Mouse (Mus musculus): ENCODE results near the gene Siah1a. TPM values are rescaled to one million over a fixed set of nuclear protein-coding genes. Genes with fewer than 3 reads are reported as not detected.
A peak's percentile ranks its signal among the peaks of the same experiment; 100 is the strongest.

The Siah1a gene
- polyA plus RNA-seq, 1 experiment from 2014 or later, result 38.3 TPM

DNA sequence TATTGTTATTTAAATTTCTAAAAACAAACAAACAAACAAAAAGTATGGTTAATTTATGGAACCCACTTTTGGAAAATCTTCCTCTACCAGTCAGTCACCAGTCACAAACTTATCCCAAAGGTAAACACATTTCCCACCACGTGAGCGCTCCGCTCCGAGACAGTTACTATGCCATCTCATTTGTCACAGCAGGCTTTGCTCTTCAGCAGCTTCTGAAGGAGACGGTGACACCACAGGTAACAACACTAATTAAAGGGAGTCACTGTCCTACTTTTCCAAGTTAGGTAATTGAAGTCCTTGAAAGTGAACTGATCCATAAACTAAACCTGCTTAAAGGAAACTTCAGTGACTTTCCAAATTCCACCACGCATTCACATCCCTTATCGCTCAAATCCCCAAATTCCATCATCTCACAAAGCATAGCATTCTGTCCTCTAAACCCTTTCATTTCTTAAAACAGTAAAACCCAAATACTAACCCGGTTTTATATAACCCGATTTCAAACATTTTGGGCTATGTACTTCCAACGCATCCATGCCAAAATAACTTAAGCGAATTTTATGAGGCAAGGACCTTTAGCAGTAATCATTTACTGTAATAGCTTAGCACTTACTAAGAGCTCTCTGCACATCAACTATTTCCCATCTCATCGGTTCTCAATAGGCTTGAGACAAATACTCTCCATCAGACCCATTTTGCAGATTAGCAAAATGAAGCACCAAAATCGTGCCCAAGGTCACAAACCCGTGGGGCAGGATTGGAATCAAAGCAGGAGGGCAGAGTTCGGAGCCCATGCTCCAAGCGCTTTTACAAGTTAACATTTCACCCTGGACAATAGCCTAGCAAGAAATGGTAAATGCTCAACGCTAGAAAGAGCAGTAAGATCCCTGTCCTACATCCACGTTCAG is 1.2 kb downstream of the Siah1a start:
- Histone ChIP-seq H3K4me2 (peak overlapping the region; percentile 81), H3K9me3 (replicated peaks) (no peaks in the 10 kb centered on the region), H3K4me1 (replicated peaks) (peaks cover 24% of the 10 kb centered on the region), H3K27ac (ENCODE audit: poor library complexity, severe bottlenecking) (peak overlapping the region; percentile 98), H3K9ac (peak overlapping the region; percentile 96), H3K4me3 (peak overlapping the region; percentile 91), H3K36me3 (no peaks in the 10 kb centered on the region), H3K27me3 (replicated peaks) (no peaks in the 10 kb centered on the region)
- ATAC-seq (ENCODE audit: insufficient number of reproducible peaks, low FRiP score), result no peak
- WGBS, result 5% methylated on average over 18 of the region's 18 CpGs

- H3K4me1 ChIP-seq (replicated peaks), result peaks cover 35% of the 10 kb centered on the region
- no peaks in the 10 kb centered on the region for H3K27me3 ChIP-seq (replicated peaks)
- no peaks in the 10 kb centered on the region for H3K9me3 ChIP-seq (replicated peaks)
- H3K4me3 ChIP-seq, result no peak overlapping the region
- no peak for ATAC-seq (ENCODE audit: insufficient number of reproducible peaks, low FRiP score)
- H3K4me2 ChIP-seq, result no peak overlapping the region
- H3K36me3 ChIP-seq, result no peaks in the 10 kb centered on the region
- WGBS, result 76% methylated on average over 7 of the region's 7 CpGs
- no peak overlapping the region for H3K27ac ChIP-seq (ENCODE audit: poor library complexity, severe bottlenecking)
- H3K9ac ChIP-seq, result no peak overlapping the region
Observed at GRCm38 (mm10) chr8:86742605-86743345, 3.0 kb downstream of the Siah1a start.

- H3K27me3 ChIP-seq (replicated peaks), result no peaks in the 10 kb centered on the region
- peaks cover 40% of the 10 kb centered on the region for H3K4me1 ChIP-seq (replicated peaks)
Observed at GRCm38 (mm10) chr8:86741627-86742026, 4.1 kb downstream of the Siah1a start.

DNA sequence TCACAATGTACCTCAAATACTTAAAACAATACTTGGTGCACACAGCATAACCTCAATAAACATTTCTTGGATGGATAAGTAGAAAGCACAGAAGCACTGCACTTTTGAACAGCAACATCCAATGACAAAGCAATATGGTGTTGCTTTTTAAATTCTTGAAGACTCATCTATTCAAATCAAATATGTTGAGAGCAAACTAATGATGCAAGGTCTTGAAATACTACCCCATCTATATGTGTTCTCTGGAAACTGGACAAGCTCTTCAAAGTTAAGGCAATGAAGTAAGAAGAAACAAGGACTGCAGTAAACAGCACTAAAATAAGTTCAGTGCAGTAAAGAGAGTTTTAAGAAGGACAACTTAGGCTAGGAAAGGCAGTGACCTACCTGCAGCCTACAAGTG is 4.8 kb downstream of the Siah1a start:
- ATAC-seq (ENCODE audit: insufficient number of reproducible peaks, low FRiP score), result no peak
- Histone ChIP-seq H3K27ac (ENCODE audit: poor library complexity, severe bottlenecking) (no peak overlapping the region), H3K9me3 (replicated peaks) (no peaks in the 10 kb centered on the region), H3K9ac (no peak overlapping the region), H3K27me3 (replicated peaks) (no peaks in the 10 kb centered on the region), H3K4me2 (no peak overlapping the region), H3K4me1 (replicated peaks) (peaks cover 44% of the 10 kb centered on the region), H3K4me3 (no peak overlapping the region), H3K36me3 (no peaks in the 10 kb centered on the region)

More at GRCm38 (mm10) chr8:86741627-86742026, 4.1 kb downstream of the Siah1a start:
- H3K4me3 ChIP-seq, result no peak overlapping the region
- no peak overlapping the region for H3K27ac ChIP-seq (ENCODE audit: poor library complexity, severe bottlenecking)
- H3K36me3 ChIP-seq, result no peaks in the 10 kb centered on the region
- ATAC-seq (ENCODE audit: insufficient number of reproducible peaks, low FRiP score), result no peak
- H3K9ac ChIP-seq, result no peak overlapping the region
- no peaks in the 10 kb centered on the region for H3K9me3 ChIP-seq (replicated peaks)
- H3K4me2 ChIP-seq, result no peak overlapping the region

DNA sequence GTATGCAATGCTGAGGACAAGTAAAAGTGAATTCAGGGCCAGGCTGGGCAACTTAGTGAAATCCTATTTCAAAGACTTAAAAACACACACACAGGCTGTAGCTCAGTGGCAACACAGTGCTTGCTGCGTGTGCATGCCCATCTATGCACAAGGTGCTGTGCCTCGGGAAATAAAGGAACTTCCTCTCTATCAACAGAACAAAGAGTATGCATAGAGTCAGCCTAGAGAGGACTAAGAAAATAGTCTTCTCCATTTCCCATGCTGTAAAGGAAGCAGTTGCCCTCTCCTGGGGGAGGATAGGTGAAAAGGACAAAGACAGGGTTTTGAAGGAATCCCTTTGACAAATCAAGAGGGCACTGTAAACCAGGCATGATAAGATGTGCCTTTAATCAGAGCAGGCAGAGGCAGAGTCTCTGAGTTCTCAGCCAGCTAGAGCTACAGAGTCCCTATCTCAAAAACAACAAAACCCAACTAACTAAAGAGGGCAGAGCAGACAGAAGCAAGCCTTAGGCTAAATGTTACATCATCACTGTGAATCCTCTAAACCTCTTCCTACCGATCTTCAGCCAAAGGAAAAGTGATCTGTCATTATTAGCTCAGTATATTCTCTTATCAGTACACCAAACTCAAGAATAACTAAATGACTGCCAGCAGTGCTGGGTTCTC is 10.2 kb downstream of the Siah1a start:
- Histone ChIP-seq H3K4me1 (replicated peaks) (peaks cover 51% of the 10 kb centered on the region), H3K27me3 (replicated peaks) (no peaks in the 10 kb centered on the region), H3K4me2 (no peak overlapping the region), H3K27ac (ENCODE audit: poor library complexity, severe bottlenecking) (peak overlapping the region; percentile 25; the same call in 1 of the 2 replicates), H3K4me3 (no peak overlapping the region), H3K9ac (no peak overlapping the region), H3K9me3 (replicated peaks) (no peaks in the 10 kb centered on the region), H3K36me3 (no peaks in the 10 kb centered on the region)
- WGBS, result 21% methylated on average over 3 of the region's 3 CpGs
- no peak for ATAC-seq (ENCODE audit: insufficient number of reproducible peaks, low FRiP score)

GRCm38 (mm10) chr8:86734954-86735353 is 10.8 kb downstream of the Siah1a start:
- Histone ChIP-seq H3K4me2 (no peak overlapping the region), H3K4me1 (replicated peaks) (peaks cover 57% of the 10 kb centered on the region), H3K36me3 (no peaks in the 10 kb centered on the region), H3K27me3 (replicated peaks) (no peaks in the 10 kb centered on the region), H3K9me3 (replicated peaks) (no peaks in the 10 kb centered on the region), H3K9ac (no peak overlapping the region), H3K4me3 (no peak overlapping the region), H3K27ac (ENCODE audit: poor library complexity, severe bottlenecking) (no peak overlapping the region)
- no peak for ATAC-seq (ENCODE audit: insufficient number of reproducible peaks, low FRiP score)
- WGBS, result 58% methylated on average over 1 of the region's 1 CpGs

GRCm38 (mm10) chr8:86734171-86734570 is 11.6 kb downstream of the Siah1a start:
- no peak overlapping the region for H3K9ac ChIP-seq
- H3K36me3 ChIP-seq, result no peaks in the 10 kb centered on the region
- H3K4me3 ChIP-seq, result no peak overlapping the region
- no peak for ATAC-seq (ENCODE audit: insufficient number of reproducible peaks, low FRiP score)
- H3K27ac ChIP-seq (ENCODE audit: poor library complexity, severe bottlenecking), result no peak overlapping the region
- 36% methylated on average over 4 of the region's 4 CpGs for WGBS
- H3K9me3 ChIP-seq (replicated peaks), result no peaks in the 10 kb centered on the region
- no peak overlapping the region for H3K4me2 ChIP-seq
- H3K4me1 ChIP-seq (replicated peaks), result peaks cover 58% of the 10 kb centered on the region
- no peaks in the 10 kb centered on the region for H3K27me3 ChIP-seq (replicated peaks)

DNA sequence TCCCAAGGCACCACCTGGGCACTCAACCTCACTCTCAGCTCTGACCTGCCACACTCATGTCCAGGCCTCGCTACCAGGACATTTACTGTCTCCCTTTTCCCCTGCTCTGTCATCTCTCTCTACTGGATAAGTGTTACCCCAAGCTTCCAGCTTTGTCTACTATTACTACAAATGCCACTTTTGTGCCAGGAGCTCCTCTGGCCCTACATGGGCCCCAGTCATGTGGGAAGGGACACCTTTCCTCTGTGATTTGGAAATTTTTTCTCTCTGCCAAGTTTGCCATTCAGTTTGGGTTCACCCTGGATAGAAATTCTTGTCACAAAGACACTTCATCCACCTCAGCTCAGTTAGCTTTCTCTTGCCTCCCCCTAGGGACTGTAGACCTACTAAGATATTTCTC is 14.9 kb downstream of the Siah1a start:
- ATAC-seq (ENCODE audit: insufficient number of reproducible peaks, low FRiP score), result no peak
- Histone ChIP-seq H3K9me3 (replicated peaks) (no peaks in the 10 kb centered on the region), H3K4me1 (replicated peaks) (peaks cover 49% of the 10 kb centered on the region), H3K9ac (no peak overlapping the region), H3K36me3 (peaks cover 5% of the 10 kb centered on the region; the same call in 1 of the 2 replicates), H3K27me3 (replicated peaks) (no peaks in the 10 kb centered on the region), H3K4me2 (no peak overlapping the region), H3K27ac (ENCODE audit: poor library complexity, severe bottlenecking) (no peak overlapping the region), H3K4me3 (no peak overlapping the region)
- WGBS, result 75% methylated on average over 1 of the region's 1 CpGs

DNA sequence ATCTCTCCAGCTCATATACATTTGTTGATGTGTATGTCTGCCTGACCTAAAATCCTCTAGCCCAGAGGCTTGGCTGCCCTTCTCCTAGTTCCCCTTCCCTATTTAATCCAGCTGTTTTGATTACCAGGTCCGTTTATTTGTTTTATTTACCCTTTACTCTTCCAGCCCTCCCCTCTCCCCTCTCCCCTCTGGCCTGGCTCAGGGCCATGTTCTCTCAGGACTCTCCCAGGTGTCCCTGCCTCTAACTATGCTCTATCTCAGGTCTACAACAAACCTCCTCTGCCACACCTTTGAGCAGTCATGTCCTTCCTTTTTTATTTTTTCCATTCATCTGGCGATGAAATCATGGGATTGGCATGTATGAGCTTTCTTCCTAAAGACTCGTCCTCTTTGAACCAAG is 15.4 kb downstream of the Siah1a start:
- Histone ChIP-seq H3K9me3 (replicated peaks) (no peaks in the 10 kb centered on the region), H3K4me2 (no peak overlapping the region), H3K36me3 (peaks cover 9% of the 10 kb centered on the region), H3K27me3 (replicated peaks) (no peaks in the 10 kb centered on the region), H3K27ac (ENCODE audit: poor library complexity, severe bottlenecking) (no peak overlapping the region), H3K4me1 (replicated peaks) (peaks cover 44% of the 10 kb centered on the region), H3K9ac (no peak overlapping the region), H3K4me3 (no peak overlapping the region)
- WGBS, result 43% methylated on average over 3 of the region's 3 CpGs
- ATAC-seq (ENCODE audit: insufficient number of reproducible peaks, low FRiP score), result no peak

DNA sequence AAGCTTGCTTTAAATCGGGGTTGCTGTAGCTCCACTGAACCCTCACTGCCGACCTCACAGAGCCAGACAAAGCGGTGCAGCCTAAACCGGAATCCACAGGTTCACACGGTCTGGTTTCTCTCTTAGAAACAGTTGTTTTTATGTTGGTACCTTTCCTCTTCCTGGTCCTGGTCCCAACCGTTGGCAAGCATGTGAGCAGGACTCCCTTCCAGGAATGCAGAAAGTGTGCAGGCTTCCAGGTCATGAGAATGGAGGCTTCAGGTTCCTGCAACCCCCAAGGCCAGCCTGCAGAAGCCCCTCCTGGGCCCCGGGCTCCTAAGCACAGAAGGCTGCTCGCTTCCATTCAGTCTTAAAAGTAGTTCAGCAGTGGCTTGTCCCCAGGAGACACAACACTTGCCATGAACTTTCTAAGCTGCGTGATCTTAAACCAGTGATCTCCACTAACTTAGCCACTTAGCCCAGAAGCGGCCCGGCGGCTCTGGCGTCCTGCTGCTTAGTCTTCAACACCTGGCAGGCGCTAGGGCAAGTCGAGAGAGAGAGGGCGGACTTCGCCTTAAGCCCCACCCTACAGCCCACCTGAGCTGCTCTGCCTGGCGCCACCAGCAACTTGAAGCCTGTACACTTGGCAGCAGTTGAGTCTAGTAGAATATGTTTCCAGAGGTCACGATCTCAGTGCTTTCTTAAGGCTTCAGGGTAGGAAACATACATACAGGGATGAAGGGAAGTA is 17.3 kb downstream of the Siah1a start:
- Histone ChIP-seq H3K4me3 (no peak overlapping the region), H3K27ac (ENCODE audit: poor library complexity, severe bottlenecking) (no peak overlapping the region; the same call in 1 of the 2 replicates), H3K4me1 (replicated peaks) (peaks cover 31% of the 10 kb centered on the region), H3K27me3 (replicated peaks) (no peaks in the 10 kb centered on the region), H3K9ac (no peak overlapping the region), H3K36me3 (peaks cover 10% of the 10 kb centered on the region), H3K9me3 (replicated peaks) (no peaks in the 10 kb centered on the region), H3K4me2 (no peak overlapping the region)
- ATAC-seq (ENCODE audit: insufficient number of reproducible peaks, low FRiP score), result no peak
- WGBS, result 50% methylated on average over 19 of the region's 19 CpGs
